Mouse (Mus musculus) spleen, adult 2 months (tissue): ENCODE data around the gene Dlx6. TPM values are rescaled to one million over a fixed set of nuclear protein-coding genes. Genes with fewer than 3 reads are reported as not detected.

Experiments
- DNase-seq, 2 experiments: peaks; one replicate each; pipeline versions ENCODE4 v3.0.0 to v3.0.0-alpha.2; 2012 to 2021; ENCODE audit warnings: low spot score in 2 of 2, low read depth in 1 of 2
- H3K27ac ChIP-seq: fragments of 200-500 bp; 2 replicates; pipeline ENCODE4 v1.5.1; 2012; ENCODE audit warnings: low read length, inconsistent platforms; ENCODE audit not compliant: insufficient read depth
- H3K27me3 ChIP-seq: fragments of 200-500 bp; 2 replicates; pipeline ENCODE4 v1.6.1; 2012; ENCODE audit warnings: mild to moderate bottlenecking, moderate library complexity, low read length, inconsistent platforms; ENCODE audit not compliant: control insufficient read depth, insufficient read depth
- H3K36me3 ChIP-seq: fragments of 200-500 bp; 2 replicates; pipeline ENCODE4 v1.6.1; 2012; ENCODE audit warnings: mild to moderate bottlenecking, low read length, inconsistent platforms; ENCODE audit not compliant: control insufficient read depth, insufficient read depth
- H3K4me1 ChIP-seq: fragments of 200-500 bp; 2 replicates; pipeline ENCODE4 v1.6.1; 2011; ENCODE audit warnings: inconsistent platforms; ENCODE audit not compliant: control insufficient read depth, insufficient read depth, insufficient read length
- H3K4me3 ChIP-seq: fragments of 200-500 bp; 2 replicates; pipeline ENCODE4 v1.5.1; 2011; ENCODE audit warnings: mild to moderate bottlenecking, inconsistent platforms; ENCODE audit not compliant: insufficient read depth, insufficient read length; ENCODE audit errors: extremely low read depth
- CTCF ChIP-seq: fragments of 200-500 bp; IDR thresholded peaks from 2 replicates; pipeline ENCODE4 v1.5.1; 2011; ENCODE audit warnings: mild to moderate bottlenecking, inconsistent platforms; ENCODE audit not compliant: insufficient read depth, insufficient read length, insufficient replicate concordance; ENCODE audit errors: extremely low read depth
- POLR2A ChIP-seq: fragments of 200-500 bp; IDR thresholded peaks from 2 replicates; pipeline ENCODE4 v1.6.1; 2011; ENCODE audit warnings: low read depth, low read length, inconsistent platforms
- WGBS: fragments of 180-500 bp; shearing (Covaris S2); methylation state at CpG from one replicate; pipeline ENCODE4 v1.1.7; 2018; 5-methylcytosine and 5-hydroxymethylcytosine counted together
- polyA plus RNA-seq: library from polyadenylated mRNA; depleted of rRNA; stranded (reverse); fragments of >200 nt; gene quantifications from 2 replicates; pipeline ENCODE4 v1.2.3, GENCODE M21; 2012

Dlx6 gene
- polyA plus RNA-seq, 1 experiment: not detected

GRCm38 (mm10) chr6:6863955-6864354 lies 821 bp downstream of the Dlx6 start:
- Histone ChIP-seq H3K27ac (no peak overlapping the region), H3K4me1 (no peaks in the 10 kb centered on the region; the same call in 1 of the 2 replicates), H3K4me3 (no peak overlapping the region), H3K27me3 (peaks cover 32% of the 10 kb centered on the region), H3K36me3 (no peaks in the 10 kb centered on the region)
- TF ChIP-seq CTCF: no peak
- no peak for TF ChIP-seq POLR2A
- 4% methylated on average over 20 of the region's 21 CpGs for WGBS
- DNase-seq: no peak

- Histone ChIP-seq H3K4me1 (no peaks in the 10 kb centered on the region; the same call in 1 of the 2 replicates), H3K4me3 (no peak overlapping the region), H3K36me3 (no peaks in the 10 kb centered on the region), H3K27ac (no peak overlapping the region), H3K27me3 (peaks cover 32% of the 10 kb centered on the region)
- 7% methylated on average over 36 of the region's 36 CpGs for WGBS
- DNase-seq: no peak
- TF ChIP-seq POLR2A (no peak), CTCF (no peak)
Measured at GRCm38 (mm10) chr6:6864441-6865440, 1.6 kb downstream of the Dlx6 start.

DNA sequence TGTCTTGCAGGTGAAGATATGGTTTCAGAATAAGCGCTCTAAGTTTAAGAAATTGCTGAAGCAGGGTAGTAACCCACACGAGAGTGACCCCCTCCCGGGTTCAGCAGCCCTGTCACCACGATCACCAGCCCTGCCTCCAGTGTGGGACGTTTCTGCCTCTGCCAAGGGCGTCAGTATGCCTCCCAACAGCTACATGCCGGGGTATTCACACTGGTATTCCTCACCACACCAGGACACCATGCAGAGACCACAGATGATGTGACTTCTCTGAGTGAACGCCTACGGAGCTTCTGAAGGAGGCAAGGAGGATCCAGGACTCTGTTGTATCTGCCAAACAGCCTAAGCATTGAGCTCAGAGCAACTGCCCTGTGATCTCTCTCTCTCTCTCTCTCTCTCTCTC lies 3.9 kb downstream of the Dlx6 start:
- TF ChIP-seq CTCF (no peak), POLR2A (no peak)
- H3K27ac ChIP-seq: no peak overlapping the region
- H3K27me3 ChIP-seq: peaks cover 24% of the 10 kb centered on the region
- H3K4me1 ChIP-seq: no peaks in the 10 kb centered on the region; the same call in 1 of the 2 replicates
- no peak for DNase-seq
- no peak overlapping the region for H3K4me3 ChIP-seq
- no peaks in the 10 kb centered on the region for H3K36me3 ChIP-seq
- 3% methylated on average over 9 of the region's 9 CpGs for WGBS

GRCm38 (mm10) chr6:6869041-6869685 lies 6.0 kb downstream of the Dlx6 start:
- TF ChIP-seq CTCF (no peak), POLR2A (no peak)
- H3K4me3 ChIP-seq: no peak overlapping the region
- DNase-seq: no peak
- WGBS: 7% methylated on average over 13 of the region's 13 CpGs
- no peaks in the 10 kb centered on the region for H3K4me1 ChIP-seq
- peaks cover 14% of the 10 kb centered on the region for H3K27me3 ChIP-seq
- H3K27ac ChIP-seq: no peak overlapping the region
- no peaks in the 10 kb centered on the region for H3K36me3 ChIP-seq

GRCm38 (mm10) chr6:6869961-6870800 lies 7.0 kb downstream of the Dlx6 start:
- Histone ChIP-seq H3K27me3 (peaks cover 13% of the 10 kb centered on the region), H3K4me3 (no peak overlapping the region), H3K27ac (no peak overlapping the region), H3K36me3 (no peaks in the 10 kb centered on the region), H3K4me1 (no peaks in the 10 kb centered on the region)
- TF ChIP-seq CTCF: no peak
- TF ChIP-seq POLR2A: no peak
- 8% methylated on average over 11 of the region's 11 CpGs for WGBS
- DNase-seq: no peak

GRCm38 (mm10) chr6:6870876-6871420 lies 7.8 kb downstream of the Dlx6 start:
- H3K4me1 ChIP-seq: no peaks in the 10 kb centered on the region
- no peak overlapping the region for H3K27ac ChIP-seq
- peaks cover 14% of the 10 kb centered on the region for H3K27me3 ChIP-seq
- no peak for DNase-seq
- TF ChIP-seq CTCF (no peak), POLR2A (no peak)
- no peak overlapping the region for H3K4me3 ChIP-seq
- 5% methylated on average over 7 of the region's 7 CpGs for WGBS
- H3K36me3 ChIP-seq: no peaks in the 10 kb centered on the region
